Mouse (Mus musculus) spleen, adult 18-20 months (tissue): Measurements from ENCODE around the gene Psmd13.

Source experiments
- DNase-seq, 2 experiments: peaks; one replicate each; pipeline ENCODE4 v3.0.0; 2022; ENCODE audit warnings: mixed read lengths in 2 of 2

Gene Psmd13

DNA sequence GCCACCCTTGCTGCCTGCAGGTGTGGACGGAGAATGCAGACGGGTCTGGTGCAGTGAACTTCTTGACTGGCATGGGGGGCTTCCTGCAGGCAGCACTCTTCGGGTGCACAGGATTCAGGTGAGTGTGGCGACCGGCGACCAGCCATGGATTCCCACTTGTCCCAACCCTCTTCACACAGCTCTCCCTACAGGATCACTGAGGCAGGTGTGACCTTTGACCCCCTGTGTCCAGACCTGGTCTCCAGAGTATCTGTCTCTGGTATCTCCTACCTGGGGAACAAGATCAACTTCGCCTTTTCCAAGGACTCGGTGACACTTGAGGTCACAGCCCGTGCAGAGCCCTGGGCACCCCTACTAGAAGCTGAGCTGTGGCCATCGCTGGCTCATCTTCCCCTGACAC lies 64.5 kb downstream of the Psmd13 start:
- DNase-seq = no peak

DNA sequence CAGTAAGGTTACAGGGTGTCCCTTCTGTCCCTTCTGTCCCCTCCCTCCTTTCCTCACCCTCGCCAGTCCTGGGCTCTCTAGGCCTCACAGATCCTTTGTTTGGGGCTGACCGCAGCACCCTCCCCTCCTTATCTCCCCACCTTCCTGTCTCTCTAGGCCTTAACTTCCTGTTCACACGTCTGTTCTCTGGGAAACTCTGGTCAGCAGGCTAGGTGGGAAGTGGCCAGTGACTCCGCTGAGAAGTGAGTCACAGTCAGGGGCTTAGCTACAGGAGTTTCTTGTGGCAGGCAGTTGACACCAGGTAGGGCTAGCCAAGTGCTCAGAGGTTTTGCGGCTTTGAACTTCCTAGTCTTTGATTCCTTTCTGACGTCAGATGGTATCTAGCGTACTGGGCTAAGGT lies 65.2 kb downstream of the Psmd13 start:
- DNase-seq = no peak

DNA sequence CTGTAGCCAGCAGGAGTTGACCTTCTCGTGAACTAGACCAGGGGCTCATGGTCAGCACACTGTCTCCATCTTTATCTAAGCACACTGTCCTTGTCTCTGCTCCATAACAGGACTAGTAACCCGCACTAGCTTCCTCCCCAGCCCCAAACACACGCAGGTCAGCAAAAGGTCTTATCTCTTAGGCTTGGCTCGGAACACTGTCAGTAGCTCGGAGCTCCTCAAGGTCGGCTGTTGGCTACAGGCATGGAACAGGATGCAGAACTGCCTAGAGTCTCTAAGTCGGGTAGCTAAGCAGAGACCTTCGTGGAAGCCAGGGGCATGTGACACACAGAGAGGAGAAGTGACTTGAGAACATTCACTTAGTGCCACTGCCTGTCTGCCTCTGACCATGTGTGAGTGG lies 66.4 kb downstream of the Psmd13 start:
- no peak for DNase-seq
